Mouse (Mus musculus): ENCODE data around the gene Phactr4. TPM values are rescaled to one million over a fixed set of nuclear protein-coding genes. Genes with fewer than 3 reads are reported as not detected.

The Phactr4 gene
- total and polyA plus RNA-seq, 3 experiments: 0.95 to 9.6 (median 1.4) TPM

DNA sequence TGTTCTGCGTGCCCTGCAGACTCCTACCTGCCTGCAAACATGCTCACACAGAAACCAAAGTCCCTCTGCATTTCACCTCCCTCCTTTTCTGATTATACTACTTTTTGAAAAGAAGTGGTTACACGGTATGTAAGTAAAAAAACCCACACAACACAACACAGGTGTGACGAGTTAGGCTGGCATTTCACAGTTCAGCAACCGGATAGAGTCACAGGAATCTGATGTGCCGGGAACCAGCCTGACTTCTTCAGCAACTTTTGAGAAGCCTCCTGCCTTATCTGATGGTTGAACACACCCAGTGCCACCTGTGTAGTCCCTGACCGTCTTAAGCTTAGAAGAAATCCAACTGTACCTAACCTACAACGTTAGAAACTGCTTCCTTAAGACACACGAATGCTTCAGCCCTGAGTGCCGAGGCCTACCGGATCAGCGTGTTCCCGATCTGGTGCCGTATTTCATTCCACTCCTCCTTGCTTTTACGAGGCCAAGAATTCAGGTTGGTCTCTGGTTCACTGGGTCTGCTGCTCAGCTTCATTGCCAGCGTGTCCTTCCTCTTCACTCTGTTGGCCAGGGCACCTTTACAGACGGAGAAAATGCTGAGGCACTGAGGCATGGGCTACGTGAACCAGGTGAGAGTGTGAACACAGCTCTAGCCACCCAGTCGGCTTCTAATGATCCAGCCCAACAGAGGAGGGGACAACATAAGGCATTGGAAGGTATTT, 54.6 kb downstream of the Phactr4 start:
- in situ Hi-C loops (cut with MboI; ENCODE audit: low pct_ligation_motif_present, low pct_unique_long_range_greater_than_20kb, low sequenced_read_pairs): no loop called here
- Histone ChIP-seq H3K27ac (ENCODE audit: insufficient read depth, low read depth) (no peak overlapping the region), H3K4me2 (ENCODE audit: insufficient read depth, low read depth, poor library complexity, severe bottlenecking) (no peak overlapping the region), H3K36me3 (replicated peaks in 1 of 2; ENCODE audit: control insufficient read depth in 1 of 2, insufficient read depth in 1 of 2, low read length in 1 of 2) (peaks cover 13 to 49% of the 10 kb centered on the region in 2 experiments), H3K9ac (ENCODE audit: insufficient read depth, low read depth) (no peak overlapping the region), H3K4me3 (replicated peaks in 1 of 3; ENCODE audit: low read depth in 2 of 3, low read length in 2 of 3, poor library complexity in 1 of 3) (no peak overlapping the region), H3K27me3 (replicated peaks) (no peaks in the 10 kb centered on the region), H3K4me1 (ENCODE audit: control insufficient read depth in 1 of 2, insufficient read depth in 2 of 2) (peaks cover 0 to 28% of the 10 kb centered on the region in 2 experiments; a peak in 2 of 4 replicates), H3K79me2 (replicated peaks; ENCODE audit: control insufficient read depth, extremely low read depth, insufficient read depth, poor library complexity, severe bottlenecking) (no peaks in the 10 kb centered on the region), H3K9me3 (replicated peaks; ENCODE audit: low read length) (no peaks in the 10 kb centered on the region)
- DNase-seq (ENCODE audit: extremely low read depth): no peak
- TF ChIP-seq HCFC1 (IDR thresholded peaks at IDR 0.05; ENCODE audit: low read depth, low read length): no peak
- no peak for TF ChIP-seq MEF2A (IDR thresholded peaks at IDR 0.05; ENCODE audit: borderline replicate concordance, low read depth, low read length)
- no peak for TF ChIP-seq EP300 (IDR thresholded peaks at IDR 0.05; ENCODE audit: low read length)
- no peak for TF ChIP-seq TBP (conservative IDR thresholded peaks at IDR 0.05; ENCODE audit: low read depth, low read length)
- TF ChIP-seq MYC (IDR thresholded peaks at IDR 0.05; ENCODE audit: low read depth, low read length): no peak
- no peak for TF ChIP-seq RAD21 (IDR thresholded peaks at IDR 0.05; ENCODE audit: low read depth, low read length)
- TF ChIP-seq USF1 (IDR thresholded peaks at IDR 0.05; ENCODE audit: low read depth, low read length): no peak
- dilution Hi-C loops (cut with MboI; ENCODE audit: extremely low pct_ligation_motif_present, extremely low pct_unique_long_range_greater_than_20kb, low sequenced_read_pairs): no loop called here

DNA sequence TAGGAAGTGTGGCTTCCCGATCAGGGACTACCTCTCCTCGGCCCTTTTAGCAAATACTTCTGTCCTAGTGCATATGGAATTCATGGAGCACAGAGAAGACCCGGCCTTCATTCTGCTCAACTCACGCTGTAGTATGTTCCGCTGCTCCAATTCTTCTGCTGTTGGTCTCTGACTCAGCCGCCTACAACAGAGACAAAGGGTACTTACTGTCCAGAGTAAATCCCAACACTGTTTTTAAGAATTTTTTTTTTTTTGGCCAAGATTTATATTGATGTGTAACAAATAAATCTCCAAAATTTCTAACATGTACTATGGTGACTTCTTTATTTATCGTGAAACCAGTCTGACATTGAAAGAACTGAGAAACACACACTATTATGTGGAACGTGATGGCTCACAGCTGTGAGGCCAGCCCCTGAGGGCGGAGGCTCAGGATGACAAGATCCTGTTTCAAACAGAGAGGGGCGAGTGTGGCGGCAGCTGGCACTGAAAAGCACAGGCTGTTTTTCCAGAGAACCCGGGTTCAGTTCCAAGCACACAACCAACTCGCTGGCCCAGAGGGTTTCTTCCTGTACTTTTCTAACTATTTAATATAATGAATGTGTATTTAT, 56.7 kb downstream of the Phactr4 start:
- Histone ChIP-seq H3K79me2 (replicated peaks; ENCODE audit: control insufficient read depth, extremely low read depth, insufficient read depth, poor library complexity, severe bottlenecking) (no peaks in the 10 kb centered on the region), H3K4me1 (ENCODE audit: control insufficient read depth in 1 of 2, insufficient read depth in 2 of 2) (peaks cover 0 to 35% of the 10 kb centered on the region in 2 experiments; a peak in 2 of 4 replicates), H3K27me3 (replicated peaks) (no peaks in the 10 kb centered on the region), H3K36me3 (replicated peaks in 1 of 2; ENCODE audit: control insufficient read depth in 1 of 2, insufficient read depth in 1 of 2, low read length in 1 of 2) (peaks cover 16 to 48% of the 10 kb centered on the region in 2 experiments), H3K9ac (ENCODE audit: insufficient read depth, low read depth) (no peak overlapping the region), H3K27ac (ENCODE audit: insufficient read depth, low read depth) (no peak overlapping the region), H3K4me2 (ENCODE audit: insufficient read depth, low read depth, poor library complexity, severe bottlenecking) (no peak overlapping the region), H3K9me3 (replicated peaks; ENCODE audit: low read length) (no peaks in the 10 kb centered on the region), H3K4me3 (replicated peaks in 1 of 3; ENCODE audit: low read depth in 2 of 3, low read length in 2 of 3, poor library complexity in 1 of 3) (no peak overlapping the region)
- dilution Hi-C loops (cut with MboI; ENCODE audit: extremely low pct_ligation_motif_present, extremely low pct_unique_long_range_greater_than_20kb, low sequenced_read_pairs) (no loop called here), in situ Hi-C loops (cut with MboI; ENCODE audit: low pct_ligation_motif_present, low pct_unique_long_range_greater_than_20kb, low sequenced_read_pairs) (no loop called here)
- peak; percentile 21 for DNase-seq (ENCODE audit: extremely low read depth)
- TF ChIP-seq E2F4 (IDR thresholded peaks at IDR 0.05; ENCODE audit: insufficient replicate concordance, low read depth, low read length) (no peak), BHLHE40 (IDR thresholded peaks at IDR 0.05; ENCODE audit: low read depth, low read length) (peak; percentile 35), TCF12 (IDR thresholded peaks at IDR 0.05; ENCODE audit: low read depth, low read length) (no peak), GABPA (IDR thresholded peaks at IDR 0.05; ENCODE audit: insufficient replicate concordance, low read depth, low read length) (no peak), JUND (conservative IDR thresholded peaks at IDR 0.05; ENCODE audit: low read depth, low read length) (no peak), SMC3 (IDR thresholded peaks at IDR 0.05; ENCODE audit: low read depth, low read length) (no peak)
